Mouse (Mus musculus) kidney, adult 2 months (tissue): ENCODE data around the gene Kpna2.

ENCODE experiments used
- CTCF ChIP-seq: fragments of 200-500 bp; conservative IDR thresholded peaks from 2 replicates; pipeline ENCODE4 v1.5.1; 2011; ENCODE audit warnings: low read depth, mild to moderate bottlenecking, control low read depth, low read length, moderate library complexity, mixed read lengths; ENCODE audit not compliant: insufficient read depth, insufficient read length
- POLR2A ChIP-seq: fragments of 200-500 bp; IDR thresholded peaks from one replicate; pipeline ENCODE4 v1.6.1; 2011; ENCODE audit warnings: low read depth, low read length, control low read depth

DNA sequence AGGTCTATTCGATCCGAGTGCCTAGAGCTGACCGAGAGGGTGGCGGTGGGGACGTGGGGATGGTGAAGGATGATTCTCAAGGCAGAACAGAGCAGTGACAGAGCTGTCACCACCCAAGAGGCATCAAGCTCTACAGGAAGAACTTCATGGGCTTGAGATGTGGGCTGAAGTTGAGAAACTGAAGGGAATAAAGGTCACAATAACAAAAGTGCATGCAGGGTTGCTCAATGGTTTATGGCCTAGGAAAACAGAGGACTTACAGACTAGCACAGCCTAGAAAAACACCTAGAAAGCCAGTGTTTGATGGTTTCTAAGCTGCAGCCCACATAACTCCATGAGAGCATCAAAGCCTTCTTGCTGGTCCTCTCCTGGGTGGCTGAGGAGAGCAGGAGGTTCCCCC is 40.1 kb upstream of the Kpna2 start:
- no peak for TF ChIP-seq POLR2A
- no peak for TF ChIP-seq CTCF
